Mouse (Mus musculus) limb, embryonic 11.5 days (tissue): ENCODE data around the gene Olfr1535. TPM values are rescaled to one million over a fixed set of nuclear protein-coding genes. Genes with fewer than 3 reads are reported as not detected.

ENCODE experiments used
- ATAC-seq: fragments of 200-750 bp; cut with Nextera tagmentation; 2 replicates; pipeline ENCODE4 v1.8.0; 2017; ENCODE audit warnings: low read depth; ENCODE audit not compliant: insufficient number of reproducible peaks, low FRiP score, low TSS enrichment
- DNase-seq: peaks from one replicate; pipeline ENCODE4 v3.0.0-alpha.2; 2015; ENCODE audit warnings: low spot score
- H3K27ac ChIP-seq: fragments of 300-500 bp; sonication (generic); replicated peaks from 2 replicates; pipeline ENCODE4 v1.5.1; 2014; ENCODE audit warnings: low read depth, mild to moderate bottlenecking, low read length
- H3K27me3 ChIP-seq: fragments of 300-500 bp; sonication (generic); 2 replicates; pipeline ENCODE4 v1.6.1; 2014; ENCODE audit warnings: mild to moderate bottlenecking, low read length, mixed read lengths; ENCODE audit not compliant: control insufficient read depth, insufficient read depth
- H3K36me3 ChIP-seq: fragments of 300-500 bp; sonication (generic); 2 replicates; pipeline ENCODE4 v1.6.1; 2014; ENCODE audit warnings: mild to moderate bottlenecking, low read length, moderate library complexity, mixed read lengths; ENCODE audit not compliant: control insufficient read depth, insufficient read depth
- H3K4me1 ChIP-seq: fragments of 300-500 bp; sonication (generic); 2 replicates; pipeline ENCODE4 v1.6.1; 2014; ENCODE audit warnings: low read length, mixed read lengths; ENCODE audit not compliant: control insufficient read depth, insufficient read depth
- H3K4me2 ChIP-seq: fragments of 300-500 bp; sonication (generic); 2 replicates; pipeline ENCODE4 v1.6.1; 2014; ENCODE audit warnings: low read depth, mild to moderate bottlenecking, moderate library complexity; ENCODE audit not compliant: severe bottlenecking
- H3K4me3 ChIP-seq: fragments of 300-500 bp; sonication (generic); 2 replicates; pipeline ENCODE4 v1.5.1; 2014; ENCODE audit warnings: low read depth, low read length
- H3K9ac ChIP-seq: fragments of 300-500 bp; sonication (generic); 2 replicates; pipeline ENCODE4 v1.6.1; 2014; ENCODE audit warnings: mild to moderate bottlenecking, low read length
- H3K9me3 ChIP-seq: fragments of 300-500 bp; sonication (generic); 2 replicates; pipeline ENCODE4 v1.6.1; 2016; ENCODE audit warnings: low read length; ENCODE audit not compliant: control insufficient read depth
- WGBS: fragments of 180-500 bp; shearing (Covaris S2); extraction: QIAGEN DNeasy Blood & Tissue Kit; methylation state at CpG from one replicate; pipeline ENCODE4 v1.1.7; 2014; 5-methylcytosine and 5-hydroxymethylcytosine counted together
- polyA plus RNA-seq: library from polyadenylated mRNA; unstranded; fragments of >200 nt; fragmentation: Nextera tagmentation; extraction: Ambion mirVana; gene quantifications from 2 replicates; pipeline ENCODE4 v1.2.1, GENCODE M21; 2014

The Olfr1535 gene
- polyA plus RNA-seq, 1 experiment from 2014 or later, result 0.05 TPM

DNA sequence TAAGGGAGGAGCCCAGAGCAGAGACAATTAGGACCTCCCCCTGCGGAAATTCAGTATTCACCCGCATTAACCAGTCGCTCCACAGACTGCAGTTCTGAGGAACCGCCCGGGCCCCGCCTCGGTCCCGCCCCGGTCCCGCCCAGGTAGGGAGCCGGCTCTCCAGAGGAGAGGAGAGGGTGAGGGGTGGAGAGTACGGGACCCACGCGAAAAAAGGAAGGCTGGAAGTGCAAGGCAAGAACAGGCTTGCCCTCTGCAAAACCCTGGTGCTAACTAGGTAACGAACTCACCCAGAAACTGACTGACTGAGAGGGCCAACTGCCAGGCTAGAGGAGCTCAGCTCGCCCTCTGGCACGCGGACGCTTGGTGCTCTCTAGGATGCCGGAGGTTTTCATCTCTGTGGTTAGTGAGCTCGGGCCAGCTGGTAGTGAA, 53.5 kb downstream of the Olfr1535 start:
- ATAC-seq (peak; percentile 98), DNase-seq (peak; percentile 90)
- H3K4me3 ChIP-seq, result peak overlapping the region; percentile 62
- peak overlapping the region; percentile 69 for H3K9ac ChIP-seq
- H3K4me2 ChIP-seq, result peak overlapping the region; percentile 51
- peak overlapping the region; percentile 65; the same call in 1 of the 2 replicates for H3K27ac ChIP-seq
- no peaks in the 10 kb centered on the region for H3K36me3 ChIP-seq
- 0% methylated on average over 21 of the region's 21 CpGs for WGBS
- no peaks in the 10 kb centered on the region for H3K4me1 ChIP-seq
- no peaks in the 10 kb centered on the region for H3K27me3 ChIP-seq
- no peaks in the 10 kb centered on the region for H3K9me3 ChIP-seq

Other genes starting within 250 kb of the Olfr1535 start
- gene Gpx6, start 247.8 kb downstream of the Olfr1535 start, polyA plus RNA-seq, result 0.51 and 0.88 TPM in 2 replicates
- gene Olfr1367, start 213.0 kb downstream of the Olfr1535 start, polyA plus RNA-seq, result not detected in 2 replicates
- gene Zscan12, start 197.1 kb downstream of the Olfr1535 start, polyA plus RNA-seq, result 20.2 and 20.3 TPM in 2 replicates
- 94.2 and 97.2 TPM in 2 replicates for gene Zkscan3, start 157.1 kb downstream of the Olfr1535 start, polyA plus RNA-seq
- 5.4 and 5.7 TPM in 2 replicates for gene Pgbd1, start 118.8 kb downstream of the Olfr1535 start, polyA plus RNA-seq
- gene Zscan26, start 106.2 kb downstream of the Olfr1535 start, polyA plus RNA-seq, result 22.0 and 25.6 TPM in 2 replicates
- gene Nkapl, start 91.4 kb downstream of the Olfr1535 start, polyA plus RNA-seq, result 2.5 and 2.8 TPM in 2 replicates
- gene Zkscan4, start 81.0 kb downstream of the Olfr1535 start, polyA plus RNA-seq, result 2.5 and 2.9 TPM in 2 replicates
- 0.67 TPM in 1 of 2 replicates, not detected in the other for gene Gm10065, start 80.5 kb downstream of the Olfr1535 start, polyA plus RNA-seq
- gene AK157302, start 64.7 kb downstream of the Olfr1535 start, polyA plus RNA-seq, result 0.24 and 0.35 TPM in 2 replicates
- gene Gm11273, start 58.5 kb downstream of the Olfr1535 start, polyA plus RNA-seq, result 2.5 and 4.0 TPM in 2 replicates
- gene Zkscan8, start 28.8 kb downstream of the Olfr1535 start, polyA plus RNA-seq, result 9.6 and 13.1 TPM in 2 replicates
- 0.09 and 0.21 TPM in 2 replicates for gene Olfr1366, start 17.1 kb downstream of the Olfr1535 start, polyA plus RNA-seq
- gene Olfr1364, start 21.9 kb upstream of the Olfr1535 start, polyA plus RNA-seq, result not detected in 2 replicates
- gene Olfr1362, start 54.1 kb upstream of the Olfr1535 start, polyA plus RNA-seq, result not detected in 2 replicates
- gene Olfr11, start 82.6 kb upstream of the Olfr1535 start, polyA plus RNA-seq, result not detected in 2 replicates
- gene Olfr1361, start 103.5 kb upstream of the Olfr1535 start, polyA plus RNA-seq, result not detected in 2 replicates
- gene Olfr1360, start 117.5 kb upstream of the Olfr1535 start, polyA plus RNA-seq, result not detected in 2 replicates
- gene Olfr1359, start 138.2 kb upstream of the Olfr1535 start, polyA plus RNA-seq, result not detected in 2 replicates
- 2.2 and 2.9 TPM in 2 replicates for gene Hist1h2bl, start 156.2 kb upstream of the Olfr1535 start, polyA plus RNA-seq
- 16.9 and 20.4 TPM in 2 replicates for gene Hist1h2ai, start 156.5 kb upstream of the Olfr1535 start, polyA plus RNA-seq
- gene Hist1h3h, start 157.8 kb upstream of the Olfr1535 start, polyA plus RNA-seq, result 13.2 and 15.5 TPM in 2 replicates
- 7.6 and 9.2 TPM in 2 replicates for gene Hist1h2bm, start 162.2 kb upstream of the Olfr1535 start, polyA plus RNA-seq
- 1.1 and 1.7 TPM in 2 replicates for gene Hist1h4j, start 175.2 kb upstream of the Olfr1535 start, polyA plus RNA-seq
- gene Hist1h4k, start 190.6 kb upstream of the Olfr1535 start, polyA plus RNA-seq, result 3.4 and 7.1 TPM in 2 replicates
- 6.1 and 9.4 TPM in 2 replicates for gene Hist1h2ak, start 193.9 kb upstream of the Olfr1535 start, polyA plus RNA-seq
- gene Hist1h2bn, start 194.2 kb upstream of the Olfr1535 start, polyA plus RNA-seq, result 1.8 and 2.6 TPM in 2 replicates
- 20.0 and 21.2 TPM in 2 replicates for gene Hist1h1b, start 220.7 kb upstream of the Olfr1535 start, polyA plus RNA-seq
- 294 and 298 TPM in 2 replicates for gene Hist1h3i, start 223.5 kb upstream of the Olfr1535 start, polyA plus RNA-seq
- 7.5 and 10.7 TPM in 2 replicates for gene Hist1h2an, start 227.3 kb upstream of the Olfr1535 start, polyA plus RNA-seq
- gene Hist1h2bp, start 227.6 kb upstream of the Olfr1535 start, polyA plus RNA-seq, result 1.7 and 4.9 TPM in 2 replicates